Mouse (Mus musculus) olfactory bulb, adult 2 months (tissue): ENCODE data around the gene Thop1. TPM values are rescaled to one million over a fixed set of nuclear protein-coding genes. Genes with fewer than 3 reads are reported as not detected.
"Not testable (repeated sequence)": the region's sequence is repeated elsewhere in the genome, so short reads cannot be mapped to it uniquely, and the experiment has no call there.

Experiments
- H3K27ac ChIP-seq: fragments of 200-500 bp; 2 replicates; pipeline ENCODE4 v1.5.1; 2012; ENCODE audit warnings: low read depth, low read length; ENCODE audit not compliant: insufficient read depth
- H3K4me1 ChIP-seq: fragments of 200-500 bp; 2 replicates; pipeline ENCODE4 v1.6.1; 2012; ENCODE audit warnings: low read length; ENCODE audit not compliant: control insufficient read depth, insufficient read depth
- H3K4me3 ChIP-seq: fragments of 200-500 bp; 2 replicates; pipeline ENCODE4 v1.5.1; 2012; ENCODE audit warnings: mild to moderate bottlenecking, low read depth, low read length, moderate library complexity; ENCODE audit not compliant: insufficient read depth
- CTCF ChIP-seq: fragments of 200-500 bp; IDR thresholded peaks from 2 replicates; pipeline ENCODE4 v1.5.1; 2012; ENCODE audit warnings: low read depth, mild to moderate bottlenecking, low read length, moderate library complexity; ENCODE audit not compliant: insufficient read depth
- POLR2A ChIP-seq: fragments of 200-500 bp; IDR thresholded peaks from 2 replicates; pipeline ENCODE4 v1.6.1; 2012; ENCODE audit warnings: mild to moderate bottlenecking, low read depth, low read length, moderate library complexity; ENCODE audit not compliant: insufficient read depth
- WGBS: fragments of 180-500 bp; shearing (Covaris S2); methylation state at CpG from one replicate; pipeline ENCODE4 v1.1.7; 2018; 5-methylcytosine and 5-hydroxymethylcytosine counted together
- polyA plus RNA-seq: library from polyadenylated mRNA; stranded (reverse); fragments of >200 nt; gene quantifications from 2 replicates; pipeline ENCODE4 v1.2.4, GENCODE M21; 2012; ENCODE audit warnings: low replicate concordance; ENCODE audit not compliant: missing spikeins, insufficient read depth, insufficient read length

Thop1 gene
- polyA plus RNA-seq, 1 experiment = not detected

- WGBS = 46% methylated on average over 6 of the region's 6 CpGs
- H3K4me3 ChIP-seq = no peak overlapping the region
- H3K4me1 ChIP-seq = peaks cover 46% of the 10 kb centered on the region
- no peak overlapping the region for H3K27ac ChIP-seq
- no peak for TF ChIP-seq POLR2A
- TF ChIP-seq CTCF = no peak
Measured at GRCm38 (mm10) chr10:81055169-81055568, 14.7 kb upstream of the Thop1 start.

GRCm38 (mm10) chr10:81055802-81056340, 14.0 kb upstream of the Thop1 start:
- 82% methylated on average over 11 of the region's 11 CpGs for WGBS
- H3K27ac ChIP-seq = not testable (repeated sequence)
- H3K4me1 ChIP-seq = peaks cover 46% of the 10 kb centered on the region

GRCm38 (mm10) chr10:81057406-81058130, 12.3 kb upstream of the Thop1 start:
- no peak overlapping the region for H3K4me3 ChIP-seq

More at GRCm38 (mm10) chr10:81055802-81056340, 14.0 kb upstream of the Thop1 start:
- not testable (repeated sequence) for H3K4me3 ChIP-seq

GRCm38 (mm10) chr10:81058896-81059295, 10.9 kb upstream of the Thop1 start:
- peaks cover 46% of the 10 kb centered on the region for H3K4me1 ChIP-seq
- peak overlapping the region; percentile 73; the same call in 1 of the 2 replicates for H3K4me3 ChIP-seq
- WGBS = 78% methylated on average over 6 of the region's 6 CpGs
- no peak overlapping the region for H3K27ac ChIP-seq
- TF ChIP-seq POLR2A = no peak
- TF ChIP-seq CTCF = no peak

More at GRCm38 (mm10) chr10:81057406-81058130, 12.3 kb upstream of the Thop1 start:
- Histone ChIP-seq H3K27ac (no peak overlapping the region), H3K4me1 (peaks cover 46% of the 10 kb centered on the region)
- TF ChIP-seq POLR2A (no peak), CTCF (no peak)
- WGBS = 88% methylated on average over 23 of the region's 23 CpGs

GRCm38 (mm10) chr10:81059603-81060543, 10.0 kb upstream of the Thop1 start, which contains the start of gene Sgta:
TSS of gene Sgta (minus strand) at chr10:81060181.
- TF ChIP-seq CTCF (no peak), POLR2A (peak; percentile 92)
- Histone ChIP-seq H3K27ac (no peak within 1 kb of the TSS; the same call in 1 of the 2 replicates), H3K4me3 (peak within 1 kb of the TSS; percentile 73), H3K4me1 (peaks cover 39% of the 10 kb centered on the region)
- WGBS = under 1% methylated on average over 48 of the region's 48 CpGs

- Histone ChIP-seq H3K27ac (no peak overlapping the region), H3K4me1 (peaks cover 13% of the 10 kb centered on the region), H3K4me3 (no peak overlapping the region)
- 63% methylated on average over 4 of the region's 4 CpGs for WGBS
- TF ChIP-seq CTCF (no peak), POLR2A (no peak)
Measured at GRCm38 (mm10) chr10:81062710-81063109, 7.1 kb upstream of the Thop1 start.

- H3K4me1 ChIP-seq, H3K4me3 ChIP-seq, H3K27ac ChIP-seq: not testable (repeated sequence)
- 82% methylated on average over 8 of the region's 8 CpGs for WGBS
Measured at GRCm38 (mm10) chr10:81064519-81064918, 5.3 kb upstream of the Thop1 start.

- WGBS = 76% methylated on average over 5 of the region's 5 CpGs
- TF ChIP-seq POLR2A = no peak
- no peak for TF ChIP-seq CTCF
- no peak overlapping the region for H3K27ac ChIP-seq
Measured at GRCm38 (mm10) chr10:81068706-81069105, 1.1 kb upstream of the Thop1 start.

GRCm38 (mm10) chr10:81072290-81072689, 2.5 kb downstream of the Thop1 start:
- Histone ChIP-seq H3K4me1 (peaks cover 15% of the 10 kb centered on the region), H3K27ac (no peak overlapping the region), H3K4me3 (no peak overlapping the region)
- no peak for TF ChIP-seq POLR2A
- no peak for TF ChIP-seq CTCF
- 90% methylated on average over 8 of the region's 8 CpGs for WGBS

More at GRCm38 (mm10) chr10:81068706-81069105, 1.1 kb upstream of the Thop1 start:
- H3K4me3 ChIP-seq = no peak overlapping the region
- peaks cover 15% of the 10 kb centered on the region for H3K4me1 ChIP-seq
